Mouse (Mus musculus): ENCODE measurements around the gene Tsen54.

Tsen54 gene

DNA sequence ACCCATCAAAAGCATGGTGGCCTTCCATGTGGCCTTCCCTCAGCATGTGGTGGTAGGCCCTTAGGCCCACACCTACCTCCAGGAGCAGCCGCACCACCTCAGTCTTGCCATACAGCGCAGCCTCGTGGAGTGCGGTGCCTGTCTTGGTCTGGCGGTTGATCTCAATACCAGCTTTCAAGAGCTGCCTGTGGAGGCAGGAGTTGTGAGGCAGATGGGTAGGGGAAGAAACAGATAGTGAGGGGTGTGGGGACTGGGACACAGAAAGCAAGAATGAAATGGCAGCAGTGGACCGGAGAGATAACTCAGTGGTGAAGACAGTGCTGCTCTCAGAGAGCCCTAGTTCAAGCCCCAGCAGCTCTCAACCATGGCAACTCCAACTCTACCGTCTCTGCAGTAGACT, 9.5 kb upstream of the Tsen54 start:
- no peak for DNase-seq

DNA sequence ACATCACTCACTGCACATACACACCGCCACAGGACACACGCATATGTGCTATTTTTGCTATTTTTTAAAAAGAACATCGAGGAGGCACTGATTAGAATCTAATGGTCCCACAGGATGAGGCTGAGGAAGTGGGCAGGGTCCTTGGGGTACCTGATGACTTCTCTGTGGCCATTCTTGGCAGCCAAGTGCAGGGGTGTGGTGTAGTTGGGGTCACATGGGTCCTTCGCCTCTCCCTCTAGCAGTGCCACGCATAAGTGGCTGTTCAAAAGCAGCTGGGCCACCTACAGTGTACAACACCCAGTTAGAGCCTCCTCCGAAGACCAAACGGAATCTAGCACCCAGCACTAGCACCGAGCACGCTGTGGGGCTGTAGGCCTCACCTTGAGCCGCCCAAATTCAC, 8.4 kb upstream of the Tsen54 start:
- no peak for DNase-seq

DNA sequence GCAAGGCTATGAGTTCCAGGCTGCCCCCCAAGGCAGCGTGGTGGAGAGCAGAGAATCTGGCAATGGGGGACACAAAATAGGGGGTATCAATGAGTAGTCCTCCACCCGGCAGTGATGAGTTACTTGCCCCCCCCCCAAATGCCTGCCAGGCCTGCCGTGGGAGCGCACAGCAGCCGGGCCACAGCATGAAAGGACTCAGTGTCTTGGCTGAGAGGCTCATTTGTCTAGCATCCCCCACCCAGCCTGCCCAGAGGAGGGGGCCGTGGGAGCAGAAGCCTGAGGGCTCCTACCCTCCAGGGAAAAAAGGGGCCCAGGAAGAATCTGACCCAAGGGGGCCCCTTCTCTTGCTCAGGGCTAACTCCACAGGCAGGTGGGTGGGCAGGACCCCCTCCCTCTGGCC, 7.2 kb upstream of the Tsen54 start:
- DNase-seq, result no peak

DNA sequence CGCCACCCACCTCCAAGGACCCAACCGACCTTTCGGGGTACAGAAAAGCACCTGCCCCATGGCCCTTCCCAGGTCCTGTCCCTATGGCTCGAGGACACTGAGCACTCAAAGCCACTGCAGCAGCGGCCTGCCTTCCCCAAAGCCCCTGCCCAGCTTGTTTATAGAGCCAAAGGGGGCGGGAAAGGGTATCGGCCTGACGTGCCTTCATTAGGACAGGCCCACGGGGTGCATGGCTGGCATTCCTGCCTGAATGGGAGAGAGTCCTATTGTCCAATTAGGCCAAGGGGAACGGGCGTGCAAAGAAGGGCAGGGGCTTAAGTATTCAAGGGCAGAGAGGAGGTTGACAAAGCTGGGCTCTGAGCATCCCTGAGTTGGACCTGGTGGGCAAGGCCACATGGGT, 6.6 kb upstream of the Tsen54 start:
- no peak for DNase-seq

DNA sequence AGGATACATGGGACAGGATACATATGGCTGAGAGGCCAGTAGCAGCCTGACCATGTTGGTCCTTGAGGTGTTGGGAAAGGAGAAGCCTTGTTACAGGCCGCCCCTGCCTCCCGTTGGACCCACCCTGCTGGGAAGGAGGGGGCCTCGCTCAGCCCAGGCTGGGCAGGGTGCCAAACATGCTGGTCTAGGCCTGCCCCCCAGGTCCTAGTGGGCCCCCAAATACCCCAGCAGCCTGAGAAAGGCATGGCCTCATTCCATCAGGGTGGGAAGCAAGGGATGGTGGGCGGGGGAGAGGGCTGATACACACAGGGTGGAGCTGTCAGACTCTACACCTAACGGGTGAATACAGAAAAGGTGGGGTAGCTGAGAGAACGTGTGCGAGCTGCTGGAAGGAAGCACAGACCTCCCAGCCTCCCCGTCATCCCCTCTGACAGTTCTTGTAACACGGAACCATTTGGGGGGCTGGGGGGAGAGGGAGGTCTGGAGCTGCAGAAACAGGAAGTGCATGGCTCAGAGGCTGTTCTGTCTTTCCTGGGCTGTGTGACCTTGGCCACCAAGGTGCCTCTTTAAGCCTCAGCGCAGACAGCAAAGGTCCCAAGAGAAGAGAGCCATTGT, 5.7 kb upstream of the Tsen54 start:
- DNase-seq, result no peak

DNA sequence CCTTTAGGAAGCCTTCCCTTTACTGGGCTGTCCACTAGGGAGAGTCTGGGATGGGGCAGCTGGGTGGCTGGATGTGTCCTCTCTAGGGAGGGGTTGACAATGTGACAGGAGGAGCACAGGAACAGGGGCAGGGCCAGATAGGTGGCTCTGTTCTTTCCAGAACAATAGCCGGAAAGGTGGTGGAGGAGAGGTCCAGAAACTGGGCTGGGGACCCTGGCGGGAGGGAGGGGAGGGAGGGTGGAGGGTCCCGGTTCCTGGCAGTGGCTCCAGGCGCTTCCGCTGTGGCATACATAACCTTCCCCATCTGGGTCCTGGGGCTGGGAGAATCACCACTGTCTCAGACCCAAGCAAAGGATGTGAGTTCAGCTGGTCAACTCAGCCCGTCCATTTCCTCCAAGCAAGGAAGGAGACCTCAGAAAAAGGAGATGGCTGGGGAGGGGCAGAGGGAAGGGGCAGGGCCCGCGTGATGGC, 5.2 kb upstream of the Tsen54 start:
- no peak for DNase-seq

DNA sequence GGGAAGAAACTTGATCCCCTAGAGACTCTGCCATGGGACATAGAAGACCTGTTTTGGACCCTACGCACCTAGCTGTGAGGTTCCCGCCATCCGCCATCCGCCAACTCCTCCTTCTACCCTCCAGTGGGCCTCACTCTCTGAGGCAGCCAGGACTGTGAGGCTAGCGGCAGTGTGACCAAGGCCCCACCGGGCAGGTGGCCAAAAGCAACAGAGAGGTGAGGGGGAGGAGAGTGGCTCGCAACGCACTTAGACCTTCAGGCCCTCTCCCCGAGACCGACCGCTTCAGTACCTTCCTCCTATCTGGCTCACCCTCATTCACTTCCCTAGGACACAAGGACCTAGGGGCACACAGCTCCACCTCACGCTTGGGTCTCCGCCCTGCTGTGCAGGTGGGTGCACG, 4.1 kb upstream of the Tsen54 start:
- no peak for DNase-seq

DNA sequence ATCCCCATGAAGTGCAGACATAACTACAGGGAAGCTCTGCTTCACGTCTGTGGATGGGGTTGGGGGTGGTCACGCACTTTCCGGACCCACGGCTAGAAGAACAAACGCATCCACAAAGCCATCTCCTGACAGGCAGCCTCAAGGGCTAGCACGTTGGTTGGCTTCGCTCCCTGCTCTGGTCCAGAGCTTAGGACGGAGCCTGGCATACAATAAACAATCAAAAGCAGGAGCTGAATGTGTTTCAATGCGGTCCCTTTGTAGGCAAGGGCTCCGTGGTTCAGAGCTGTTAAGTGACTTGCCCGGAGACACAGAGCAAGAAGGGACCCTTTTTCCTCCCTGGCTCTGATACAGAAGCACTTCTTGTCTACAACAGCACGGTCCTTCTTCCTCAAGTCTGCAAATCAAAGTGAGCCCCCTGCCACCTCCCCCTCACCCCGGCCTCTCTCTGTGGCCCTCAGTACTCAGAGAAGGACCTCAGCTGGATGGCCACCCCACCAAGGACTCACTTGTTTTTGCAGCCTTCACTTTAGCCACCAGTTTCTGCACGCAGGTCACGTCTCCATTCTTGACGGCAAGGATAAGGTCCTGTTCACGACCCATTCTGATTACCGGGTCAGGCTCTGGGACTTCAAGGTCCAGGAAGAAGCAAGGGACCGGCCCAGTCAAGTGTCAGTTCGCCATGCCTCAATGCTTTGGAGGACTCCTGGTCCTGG, 3.0 kb upstream of the Tsen54 start:
- no peak for DNase-seq

DNA sequence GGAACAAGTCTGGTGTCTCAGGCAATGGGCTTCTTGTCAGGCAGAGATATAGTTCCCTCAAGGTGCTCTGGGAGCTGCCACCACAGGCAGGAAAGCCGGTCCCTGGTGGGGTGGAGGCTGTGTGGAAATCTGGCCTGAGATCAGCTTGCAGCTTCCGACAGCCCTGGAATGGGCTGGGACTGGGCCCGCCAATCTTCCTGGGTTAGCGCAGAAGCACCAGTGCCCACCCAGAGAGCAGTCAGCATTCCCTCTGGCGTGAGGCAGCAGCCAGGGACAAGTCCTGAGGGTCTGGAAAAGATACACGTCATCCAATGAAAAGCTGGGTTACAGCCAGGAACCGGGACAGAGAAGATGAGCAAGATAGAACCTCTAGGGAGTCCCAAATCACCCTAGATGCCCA, 2.4 kb upstream of the Tsen54 start:
- no peak for DNase-seq

DNA sequence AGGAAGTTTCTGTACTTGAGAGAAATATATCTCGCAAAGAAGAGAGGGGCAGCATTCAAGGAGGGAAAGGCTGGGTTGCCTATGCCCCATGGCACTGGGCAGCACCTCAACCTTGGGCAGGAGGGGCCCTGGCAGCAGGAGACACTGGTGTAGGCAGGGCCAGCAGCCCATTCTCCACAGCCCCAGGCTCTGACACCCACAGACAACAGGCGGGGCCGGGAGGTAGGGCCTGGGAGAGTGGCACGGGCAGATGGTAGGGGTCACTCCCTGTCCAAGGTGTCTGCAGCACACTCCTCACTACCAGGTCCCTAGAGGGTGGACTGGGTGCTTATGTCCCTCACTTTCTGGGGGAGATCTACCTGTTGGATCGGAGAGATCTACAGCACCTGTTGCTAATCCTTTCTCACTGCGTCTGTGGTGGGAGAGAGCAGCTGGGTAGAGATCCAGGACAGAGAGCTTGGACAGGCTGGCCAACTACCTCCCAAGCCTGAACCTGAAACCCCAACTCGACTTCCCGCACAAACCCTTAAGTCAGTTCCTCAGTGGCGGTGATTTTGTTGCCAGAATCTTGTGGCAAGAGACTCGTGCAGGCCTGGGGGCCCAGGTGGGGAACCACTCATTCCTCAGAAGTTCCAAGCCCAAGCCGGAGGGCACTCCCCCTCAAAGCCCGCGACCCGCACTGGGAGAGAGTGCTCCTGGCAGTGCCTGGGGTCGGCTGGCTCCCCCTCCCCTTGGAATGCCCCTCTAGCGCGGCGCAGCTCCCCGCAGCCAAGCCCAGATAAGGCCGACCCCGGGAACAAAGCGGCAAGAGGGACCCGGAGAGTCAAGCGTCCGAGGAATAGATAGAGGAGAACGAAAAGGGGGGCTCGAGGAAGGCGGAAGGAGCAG, 1.7 kb upstream of the Tsen54 start:
- no peak for DNase-seq

DNA sequence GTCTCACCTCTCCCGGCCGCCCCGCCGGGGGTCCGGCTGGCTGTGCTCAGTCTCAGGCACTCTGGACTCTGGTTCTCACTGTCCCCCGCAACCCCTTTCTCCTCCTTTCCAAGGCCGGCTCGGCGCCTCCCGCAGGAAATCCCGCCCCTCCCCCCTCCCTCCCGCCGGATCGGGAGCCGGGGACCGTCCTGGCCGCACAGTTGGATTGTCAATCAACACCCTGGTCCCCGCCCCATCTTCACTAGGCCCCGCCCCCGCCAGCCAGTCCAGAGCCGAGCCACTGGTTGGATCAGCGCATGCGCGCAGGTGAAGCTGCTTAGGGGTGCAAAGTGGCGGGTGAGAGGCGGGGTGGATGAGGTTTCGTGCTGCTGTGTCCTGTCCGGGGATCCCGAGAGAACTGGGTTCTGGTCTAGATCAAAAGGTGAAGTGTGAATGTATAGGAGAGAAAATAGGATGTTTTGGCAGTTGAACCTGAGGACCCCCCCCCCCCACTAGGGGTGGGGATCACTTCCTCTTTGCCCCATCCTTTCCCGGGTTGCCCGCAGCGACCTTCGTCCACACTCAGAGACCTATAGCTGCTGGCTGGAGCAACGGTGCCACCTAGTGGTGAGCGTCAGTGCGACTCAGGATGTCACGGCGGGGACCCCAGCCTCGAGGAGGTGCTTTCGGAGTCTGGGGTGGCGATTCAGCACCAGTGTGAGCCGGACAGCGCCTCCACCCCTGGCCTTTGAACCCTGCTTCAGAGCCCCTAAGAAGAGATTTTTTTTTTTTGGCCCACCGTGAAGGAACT, 822 bp upstream of the Tsen54 start, which contains the start of gene Caskin2:
TSS of gene Caskin2 (minus strand) at position 133 of the 790 bp plus-strand sequence.
- DNase-seq, result peak; percentile 90 to 92

DNA sequence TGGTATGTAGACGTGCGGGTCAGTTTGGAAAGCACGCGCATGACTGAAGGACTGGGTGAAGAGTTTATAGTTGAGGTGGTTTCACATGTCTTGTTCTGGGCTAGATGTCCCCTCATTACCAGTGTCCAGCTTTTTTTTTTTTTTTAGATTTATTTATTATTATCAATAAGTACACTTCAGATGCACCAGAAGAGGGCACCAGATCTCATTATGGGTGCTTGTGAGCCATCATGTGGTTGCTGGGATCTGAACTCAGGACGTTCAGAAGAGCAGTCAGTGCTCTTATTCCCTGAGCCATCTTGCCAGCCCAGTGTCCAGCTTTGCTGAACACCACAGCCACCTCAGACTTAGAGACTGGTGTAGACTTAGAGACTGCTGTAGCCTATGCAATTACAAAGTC, 2.8 kb downstream of the Tsen54 start:
- DNase-seq, result no peak

DNA sequence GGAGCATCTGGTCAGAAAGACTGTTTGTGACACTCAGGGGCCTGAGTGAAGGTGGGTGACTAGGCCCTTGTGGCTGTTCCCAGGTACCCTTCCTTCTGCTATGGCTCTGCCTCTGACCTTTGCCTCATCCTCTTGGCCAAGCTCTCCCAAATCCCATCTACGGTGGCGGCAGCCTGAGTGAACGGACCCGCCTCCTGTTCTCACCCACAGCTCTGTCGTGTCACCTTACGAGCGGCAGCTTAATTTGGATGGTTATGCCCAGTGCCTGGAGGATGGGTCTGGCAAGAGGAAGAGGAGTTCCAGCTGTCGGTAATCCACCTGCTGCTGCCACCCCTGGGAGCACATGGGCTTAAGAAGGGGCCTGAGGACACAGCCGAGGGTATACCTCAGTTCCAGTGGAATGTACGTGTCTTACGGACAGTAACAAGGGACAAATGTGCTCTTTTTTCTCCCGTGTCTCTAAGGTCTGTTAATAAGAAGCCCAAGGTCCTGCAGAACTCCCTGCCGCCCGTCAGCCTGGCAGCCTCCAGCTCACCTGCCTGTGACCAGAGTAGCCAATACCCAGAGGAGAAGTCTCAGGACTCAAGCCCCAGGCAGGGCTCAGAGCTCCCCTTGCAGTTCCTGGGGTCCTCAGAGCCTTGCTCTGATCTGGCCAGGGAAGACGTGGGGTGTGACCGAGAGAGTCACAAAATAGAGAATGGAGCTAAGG, 5.5 kb downstream of the Tsen54 start:
- no peak for DNase-seq

DNA sequence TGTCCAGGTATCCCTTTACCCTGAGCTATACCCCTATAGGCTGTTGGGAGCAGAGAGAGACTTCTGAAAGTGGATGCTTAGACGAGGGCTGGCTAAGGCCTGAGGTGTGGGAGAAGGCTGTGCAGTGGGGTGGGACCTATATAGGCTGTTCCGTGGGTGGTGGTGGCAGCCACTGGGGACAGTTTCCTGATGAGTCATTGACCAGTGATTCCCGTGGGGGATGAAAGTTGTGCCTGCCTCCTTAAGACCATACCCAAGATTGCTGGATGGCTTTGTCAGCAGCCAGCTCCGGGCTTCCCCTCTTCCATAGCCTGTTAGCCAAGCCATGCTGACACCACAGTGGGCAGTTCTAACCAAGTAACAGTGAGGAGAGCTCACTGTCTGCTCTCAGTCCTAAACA, 6.5 kb downstream of the Tsen54 start:
- DNase-seq, result no peak

DNA sequence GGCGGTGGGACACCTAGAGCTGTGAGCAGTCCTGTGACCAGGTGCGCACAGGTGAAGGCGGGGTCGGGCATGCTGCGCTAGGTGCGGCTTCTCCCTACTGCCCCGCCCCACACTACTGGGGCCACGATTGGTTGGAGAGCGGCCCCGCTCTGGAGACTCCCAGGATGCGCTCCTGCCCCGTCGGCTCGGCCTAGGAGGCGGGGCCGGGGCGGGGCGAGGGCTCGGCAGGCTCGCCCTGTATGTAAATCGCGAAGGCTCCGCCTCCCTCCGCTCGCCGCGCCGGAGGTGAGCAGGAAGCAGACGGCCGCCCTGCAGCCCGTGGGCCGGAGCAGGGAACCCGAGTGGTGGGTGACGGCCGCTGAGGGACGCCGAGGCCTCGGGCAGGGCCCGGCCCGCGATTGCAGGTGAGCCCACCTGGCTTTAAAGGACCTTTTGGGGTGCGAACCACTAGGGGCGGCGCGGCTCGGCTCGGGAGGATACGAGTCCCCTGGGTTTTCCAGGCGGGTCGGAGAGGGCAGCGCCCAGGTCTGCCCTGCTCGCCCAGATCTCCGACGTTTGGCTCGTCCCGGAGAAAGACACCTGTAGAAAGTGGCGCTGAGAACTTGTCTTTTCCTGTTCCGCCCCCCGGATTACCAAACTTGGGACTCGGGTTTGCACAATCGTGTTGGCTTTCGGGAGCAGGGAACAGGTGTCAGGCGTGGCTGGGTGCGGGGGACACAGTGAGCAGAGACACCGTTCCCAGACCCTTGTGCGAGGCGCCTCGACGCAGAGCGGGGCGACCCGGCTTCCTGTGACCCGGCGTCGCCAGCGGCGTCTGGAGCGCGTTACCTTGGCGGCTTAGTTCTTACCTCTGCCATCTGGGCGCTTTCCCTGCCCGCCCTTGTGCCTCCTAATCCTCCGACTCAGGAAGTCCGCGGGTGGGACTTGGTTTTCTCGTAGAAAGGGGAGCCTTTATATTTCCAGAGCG, 9.5 kb downstream of the Tsen54 start, which contains the start of gene Llgl2:
TSS of gene Llgl2 (plus strand) at position 276 of the 967 bp plus-strand sequence.
- DNase-seq, result peak; percentile 82 to 89

DNA sequence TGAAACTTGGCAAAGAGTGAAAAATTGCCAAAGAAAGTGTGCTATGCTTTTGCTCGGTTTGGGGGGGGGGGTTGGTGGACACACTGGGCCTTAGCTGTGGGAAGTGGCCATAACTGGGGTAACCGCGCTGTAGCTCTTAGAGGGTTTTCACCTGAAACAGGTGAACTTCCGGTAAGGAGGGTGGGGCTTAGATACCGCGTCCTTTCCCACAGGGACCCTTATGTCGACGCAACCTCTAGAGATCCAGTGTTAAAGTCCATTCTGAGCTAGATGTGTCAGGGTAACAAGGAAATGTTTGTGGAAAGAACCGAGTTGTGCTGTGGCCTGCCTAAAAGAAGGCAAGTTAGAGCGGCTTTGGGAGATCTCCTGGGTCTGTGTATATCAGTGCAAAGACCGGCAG, 10.3 kb downstream of the Tsen54 start:
- DNase-seq, result no peak

DNA sequence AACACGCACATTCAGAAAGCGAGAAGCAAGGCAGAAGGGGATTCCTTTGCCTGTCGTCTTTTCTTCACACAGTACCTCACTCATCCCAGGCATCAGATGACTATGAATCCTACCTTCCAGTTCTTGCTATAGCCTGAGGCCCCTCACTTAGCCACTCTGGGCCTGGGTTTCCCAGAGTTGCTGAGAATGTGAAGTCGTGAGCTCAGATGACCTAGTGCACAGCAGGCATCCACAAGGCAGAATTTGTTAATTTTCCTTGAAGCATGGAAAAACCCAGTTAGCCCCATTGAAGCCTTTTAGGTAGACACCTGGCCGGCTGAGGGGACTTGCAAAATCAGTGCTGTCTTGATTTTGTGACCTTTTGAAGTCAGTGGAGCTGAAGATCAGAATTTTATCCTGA, 12.0 kb downstream of the Tsen54 start:
- no peak for DNase-seq

DNA sequence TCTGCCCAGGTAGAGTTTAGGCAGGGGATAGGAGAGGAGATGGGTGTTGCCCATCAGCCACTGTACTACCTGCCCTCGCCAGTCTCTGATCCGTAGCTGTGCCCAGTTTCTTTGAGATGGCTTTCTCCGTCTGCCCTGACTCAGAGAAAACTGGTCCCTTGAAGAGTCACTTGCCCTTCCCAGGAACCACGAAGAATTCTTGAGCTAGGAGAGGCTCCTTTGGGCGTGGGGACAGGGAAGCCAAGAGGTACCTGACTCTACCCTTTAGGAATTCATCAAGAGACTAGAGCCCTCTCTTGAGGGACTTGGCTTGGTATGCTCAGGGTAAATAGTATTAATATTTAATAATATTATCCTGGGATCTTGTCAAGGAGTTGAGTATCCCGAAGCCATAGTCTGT, 13.1 kb downstream of the Tsen54 start:
- no peak for DNase-seq

DNA sequence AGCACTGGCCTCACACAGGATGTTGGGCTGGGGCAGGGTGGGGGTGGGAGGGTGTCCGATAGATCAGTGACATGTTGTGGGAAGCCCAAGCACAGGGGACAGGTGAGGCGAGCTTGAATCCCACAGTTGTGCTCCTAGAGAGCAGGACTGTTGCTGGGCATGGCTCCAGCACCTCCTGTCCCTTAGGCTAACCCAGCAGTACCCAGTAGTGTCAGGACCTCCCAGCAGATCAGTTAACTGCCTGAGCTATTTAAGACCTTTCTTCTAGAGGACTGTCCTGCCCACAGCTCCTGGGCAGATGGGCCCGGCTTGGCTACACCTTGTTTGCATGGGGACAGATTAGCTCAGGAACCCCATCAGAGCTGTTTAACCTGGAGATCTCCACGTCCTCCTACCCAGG, 14.5 kb downstream of the Tsen54 start:
- DNase-seq, result no peak

DNA sequence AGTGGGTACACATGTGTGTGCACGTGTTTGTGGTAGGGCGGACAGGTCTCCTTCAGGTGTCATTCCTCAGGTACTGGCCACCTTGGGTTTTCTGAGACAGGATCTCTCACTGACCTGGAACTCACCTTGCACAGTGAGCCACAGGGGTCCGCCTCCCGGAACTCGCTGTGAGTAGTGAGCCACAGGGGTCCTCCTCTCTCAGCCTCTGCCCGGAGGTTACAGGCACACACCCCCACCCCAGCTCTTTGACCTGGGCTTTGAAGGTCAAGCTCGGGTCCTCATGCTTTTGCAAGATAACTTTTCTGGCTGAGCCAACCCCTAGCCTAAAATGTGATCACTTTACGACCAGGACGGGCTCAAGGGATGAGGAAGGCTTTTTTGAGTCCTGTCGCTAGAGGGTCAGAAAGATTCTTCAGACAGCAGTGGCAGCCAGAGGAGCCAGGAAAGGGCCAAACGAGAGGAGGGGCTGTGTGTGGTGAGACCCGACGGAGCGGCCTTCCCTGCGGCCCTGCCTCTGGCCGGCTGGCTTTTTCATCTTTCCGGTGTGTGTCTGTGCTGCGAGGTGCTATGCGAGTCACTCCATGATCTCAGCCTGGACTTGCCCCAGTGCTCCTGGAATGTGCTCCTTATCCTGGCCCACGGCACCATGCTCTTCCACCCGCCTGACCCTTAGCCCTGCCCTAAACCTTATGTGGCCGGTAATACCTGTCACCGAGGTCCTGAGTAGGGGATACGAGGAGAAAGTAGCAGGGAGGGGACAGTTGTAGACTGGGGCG, 16.2 kb downstream of the Tsen54 start:
- DNase-seq, result no peak

Measured in spleen, adult 18-20 months (tissue).